Mouse (Mus musculus) A20 (cell line): ENCODE measurements around the gene Ddb2.

Source experiments
- DNase-seq: peaks from one replicate; pipeline ENCODE4 v3.0.0-alpha.2; 2011; ENCODE audit warnings: low read depth, low spot score

Ddb2 gene

GRCm38 (mm10) chr2:91236601-91237510 is at the start of gene Ddb2:
TSS of gene Ddb2 (minus strand) at chr2:91236982.
- peak; percentile 96 for DNase-seq

- peak; percentile 57 for DNase-seq
These were observed 49.2 kb upstream of the Ddb2 start for GRCm38 (mm10) chr2:91285885-91286505.

GRCm38 (mm10) chr2:91284375-91285199 is 47.8 kb upstream of the Ddb2 start:
- DNase-seq, result no peak

GRCm38 (mm10) chr2:91283972-91284371 is 47.2 kb upstream of the Ddb2 start:
- DNase-seq, result no peak

GRCm38 (mm10) chr2:91281366-91281765 is 44.6 kb upstream of the Ddb2 start:
- no peak for DNase-seq

- peak; percentile 27 for DNase-seq
These were observed 42.6 kb upstream of the Ddb2 start for GRCm38 (mm10) chr2:91279372-91279755.

- DNase-seq, result no peak
These were observed 42.1 kb upstream of the Ddb2 start for GRCm38 (mm10) chr2:91278749-91279371.

GRCm38 (mm10) chr2:91269687-91270133 is 32.9 kb upstream of the Ddb2 start:
- no peak for DNase-seq

GRCm38 (mm10) chr2:91268706-91269105 is 31.9 kb upstream of the Ddb2 start:
- DNase-seq, result no peak

- DNase-seq, result no peak
These were observed 31.3 kb upstream of the Ddb2 start for GRCm38 (mm10) chr2:91268042-91268441.

- peak; percentile 97 for DNase-seq
These were observed 28.2 kb upstream of the Ddb2 start, which contains the start of gene Arfgap2 for GRCm38 (mm10) chr2:91264711-91265681. TSS of gene Arfgap2 (plus strand) at chr2:91264974.

- no peak for DNase-seq
These were observed 27.2 kb upstream of the Ddb2 start for GRCm38 (mm10) chr2:91263692-91264660.

GRCm38 (mm10) chr2:91259493-91259892 is 22.7 kb upstream of the Ddb2 start:
- DNase-seq, result no peak

- DNase-seq, result no peak
These were observed 22.0 kb upstream of the Ddb2 start for GRCm38 (mm10) chr2:91258830-91259229.

GRCm38 (mm10) chr2:91258054-91258453 is 21.3 kb upstream of the Ddb2 start:
- no peak for DNase-seq

- DNase-seq, result no peak
These were observed 20.6 kb upstream of the Ddb2 start for GRCm38 (mm10) chr2:91257126-91257980.

- no peak for DNase-seq
These were observed 19.7 kb upstream of the Ddb2 start for GRCm38 (mm10) chr2:91256256-91257125.
